Mouse (Mus musculus) G1E-ER4 (cell line): Measurements from ENCODE around the gene Mtss1l. TPM values are rescaled to one million over a fixed set of nuclear protein-coding genes. Genes with fewer than 3 reads are reported as not detected.

Source experiments
- GATA1 ChIP-seq: IDR thresholded peaks from one replicate; pipeline ENCODE4 v1.8.0; 2012; ENCODE audit warnings: low read length, inconsistent platforms
- polyA plus RNA-seq: library from polyadenylated mRNA; stranded (reverse); fragments of >175 nt; gene quantifications from 2 replicates; pipeline ENCODE4 v1.2.3, GENCODE M21; 2012

Mtss1l gene
- polyA plus RNA-seq, 1 experiment, result 0.89 TPM

- TF ChIP-seq GATA1, result no peak
Observed at GRCm38 (mm10) chr8:110776335-110776734, 55.1 kb downstream of the Mtss1l start.

DNA sequence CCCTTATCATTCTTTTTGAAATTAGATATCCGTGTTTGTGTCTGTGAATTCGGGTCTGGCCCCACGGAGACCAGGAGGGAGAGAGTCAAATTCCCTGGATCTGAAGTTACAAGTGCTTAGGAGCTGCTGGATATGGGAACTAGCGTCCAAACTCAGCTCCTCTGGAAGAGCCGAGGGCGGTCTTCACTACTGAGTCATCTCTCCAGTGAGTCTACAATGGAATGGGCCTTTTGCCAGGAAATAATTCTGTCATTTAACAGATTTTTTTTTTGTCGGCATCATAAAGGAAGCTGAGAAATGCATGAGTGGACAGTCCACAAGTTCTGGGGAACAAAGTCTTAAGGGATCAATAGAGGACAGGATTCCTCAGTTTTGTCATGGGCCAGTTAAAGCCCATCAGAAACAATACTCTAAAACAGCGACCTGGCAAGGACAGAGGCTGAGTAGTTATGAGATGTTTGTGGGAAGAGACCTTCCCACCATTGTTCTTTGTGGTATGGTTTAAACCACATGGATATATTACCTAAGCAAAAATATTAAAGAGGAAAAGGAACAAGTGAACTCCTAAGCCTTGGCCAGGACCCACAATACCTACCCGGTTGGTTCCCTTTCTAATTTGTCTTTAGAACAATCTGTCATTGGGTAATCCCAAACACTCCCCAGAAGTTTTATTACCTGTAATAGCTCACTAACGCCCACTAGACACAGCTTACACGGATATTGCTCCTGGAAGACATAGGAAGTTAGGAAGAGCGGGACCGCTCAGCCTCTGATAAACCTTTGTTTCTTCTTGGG lies 58.8 kb downstream of the Mtss1l start:
- no peak for TF ChIP-seq GATA1

DNA sequence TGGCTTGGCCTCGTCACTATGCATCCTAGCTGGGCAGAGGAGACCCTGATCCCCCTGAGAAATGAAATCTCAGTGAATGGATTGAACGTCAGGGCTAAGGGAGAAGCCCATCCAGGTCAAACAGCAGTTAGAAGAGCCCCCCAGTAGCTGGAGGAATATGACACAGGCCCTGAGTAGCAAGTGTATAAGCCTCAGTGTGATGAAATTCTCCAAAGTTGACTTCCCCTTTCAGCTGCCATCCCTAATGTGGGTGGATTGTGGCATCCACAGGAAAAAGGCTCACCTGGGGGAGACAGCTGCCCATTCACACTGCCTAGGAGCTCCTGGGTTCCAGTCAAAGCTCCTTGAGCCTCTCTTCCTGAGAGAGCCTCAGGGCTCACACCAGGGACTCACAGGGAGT lies 64.1 kb downstream of the Mtss1l start:
- TF ChIP-seq GATA1, result no peak

GRCm38 (mm10) chr8:110786934-110787333 lies 65.7 kb downstream of the Mtss1l start:
- no peak for TF ChIP-seq GATA1

GRCm38 (mm10) chr8:110787411-110787954 lies 66.2 kb downstream of the Mtss1l start:
- TF ChIP-seq GATA1, result no peak

- TF ChIP-seq GATA1, result no peak
Observed at GRCm38 (mm10) chr8:110788981-110789380, 67.7 kb downstream of the Mtss1l start.

- no peak for TF ChIP-seq GATA1
Observed at GRCm38 (mm10) chr8:110789571-110789970, 68.3 kb downstream of the Mtss1l start.

DNA sequence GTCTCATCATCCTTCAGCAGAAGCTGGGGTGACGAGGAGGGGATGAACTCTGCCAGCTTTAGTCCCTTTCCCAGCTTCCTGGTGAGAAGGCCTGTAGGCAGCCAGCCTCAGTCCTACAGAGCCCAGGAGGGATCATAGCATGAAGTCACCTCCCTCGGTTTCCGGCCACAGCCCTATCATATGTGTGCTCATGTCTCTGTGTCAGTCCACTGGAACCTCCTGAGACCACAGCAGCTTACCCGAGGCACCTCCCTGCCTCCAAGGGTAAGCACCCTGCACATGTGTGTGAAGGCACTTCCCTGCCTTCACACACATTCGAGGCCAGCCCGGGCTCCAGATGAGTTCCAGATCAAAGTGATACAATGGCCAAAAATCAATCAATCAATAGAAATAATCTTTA lies 69.0 kb downstream of the Mtss1l start:
- TF ChIP-seq GATA1, result no peak

Other genes with a start within 250 kb of the Mtss1l start
- 63.4 and 66.1 TPM in 2 replicates for gene Vac14, start 102.9 kb upstream of the Mtss1l start, polyA plus RNA-seq
- not detected in 2 replicates for gene Il34, start 84.4 kb downstream of the Mtss1l start, polyA plus RNA-seq
- 20.8 and 31.7 TPM in 2 replicates for gene Cog4, start 125.1 kb downstream of the Mtss1l start, polyA plus RNA-seq
- 7.1 and 8.9 TPM in 2 replicates for gene Sf3b3, start 125.3 kb downstream of the Mtss1l start, polyA plus RNA-seq
- gene Fuk, start 181.0 kb downstream of the Mtss1l start, polyA plus RNA-seq, result 11.8 and 14.2 TPM in 2 replicates
- gene St3gal2, start 198.4 kb downstream of the Mtss1l start, polyA plus RNA-seq, result 95.7 and 122 TPM in 2 replicates